Mouse (Mus musculus): ENCODE results near the gene Gpc1.

DNA sequence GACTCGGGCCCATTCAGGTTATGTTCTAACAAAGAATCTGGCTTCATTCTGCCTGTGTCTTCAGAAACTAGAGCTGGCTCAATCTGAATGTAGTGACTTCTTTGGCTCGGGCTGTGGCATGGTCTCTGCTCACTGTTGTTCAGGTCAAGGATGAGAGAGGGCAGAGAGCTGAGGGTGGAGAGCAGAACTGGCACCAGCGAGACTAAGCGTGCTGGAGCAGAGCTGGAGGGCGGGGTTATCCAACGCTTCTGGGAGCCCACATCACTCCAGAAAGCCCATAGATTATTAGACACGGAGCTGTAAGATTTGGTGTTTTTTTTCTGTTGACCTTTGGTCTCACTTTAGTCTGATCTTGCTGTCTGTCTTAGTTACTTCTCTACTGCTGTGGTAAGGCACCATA is 41.2 kb downstream of the Gpc1 start:
- no peak for TF ChIP-seq POLR2A (IDR thresholded peaks at IDR 0.05; ENCODE audit: low read depth, low read length)
- no peak for TF ChIP-seq CTCF (IDR thresholded peaks at IDR 0.05; ENCODE audit: borderline replicate concordance, insufficient read depth, low read length)

Data from embryonic fibroblast, embryonic 13.5 days (primary cell).